Comparison of ENCODE assay signal across 25 mouse cellular contexts in the genomic region with DNA sequence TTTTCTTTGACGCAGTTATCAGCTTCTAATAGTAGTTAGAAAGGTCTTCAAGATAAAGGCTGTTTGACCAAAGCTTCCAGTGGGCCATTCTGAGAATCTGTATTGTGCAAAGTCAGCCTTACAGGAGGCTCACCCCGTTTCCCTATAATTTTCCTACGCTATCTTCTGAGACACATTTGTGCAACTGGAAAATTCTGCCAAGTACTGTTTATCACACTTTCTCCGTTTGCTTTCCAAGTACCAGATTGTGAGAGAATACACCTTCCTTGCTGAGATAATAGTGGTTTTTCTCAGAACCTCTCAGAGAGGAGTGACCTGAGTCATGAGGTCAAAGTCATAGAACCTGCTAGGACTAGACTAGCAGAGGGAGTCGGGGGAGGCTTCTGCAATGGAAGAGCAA. TPM values are rescaled to one million over a fixed set of nuclear protein-coding genes. Genes with fewer than 3 reads are reported as not detected.
DNase-seq lines count a peak whose midpoint lies in the region; ATAC-seq and TF ChIP-seq lines count a peak whose summit lies in the region.
"Had no signal": no experiment of that assay in that cellular context is flagged by ENCODE, and none has a peak within 500 bp of the region (broad histone marks: within the 10 kb centered on the region; RNA-seq: fewer than 3 reads in every experiment).

No protein-coding gene starts in this region.

- TF ChIP-seq CTCF in liver, embryonic 14.5 days (IDR thresholded peaks at IDR 0.05; ENCODE audit: low read depth), result no peak
- no peak for TF ChIP-seq CTCF in gastrocnemius, adult 2 months (IDR thresholded peaks at IDR 0.05)

- 50% methylated on average over 5 of the region's 5 CpGs for whole genome bisulfite sequencing in liver, embryonic 11.5 days
- WGBS in liver, embryonic 14.5 days (ENCODE audit: insufficient replicate concordance), result 22% methylated on average over 5 of the region's 5 CpGs

- H3K27ac ChIP-seq in liver, embryonic 11.5 days (ENCODE audit: low read depth, low read length), result no peak overlapping the region
- no peak overlapping the region for H3K27ac ChIP-seq in liver, embryonic 14.5 days
- no peak overlapping the region for H3K27ac ChIP-seq in gastrocnemius, adult 2 months
- H3K27ac ChIP-seq: embryonic facial prominence, embryonic 15.5 days; heart, embryonic 13.5 days; hindbrain, embryonic 13.5 days; limb, embryonic 13.5 days; lung, embryonic 15.5 days had no signal

- H3K27me3 ChIP-seq in liver, embryonic 11.5 days (replicated peaks; ENCODE audit: control insufficient read depth, insufficient read depth, low read length), result no peaks in the 10 kb centered on the region
- H3K27me3 ChIP-seq in liver, embryonic 14.5 days (ENCODE audit: control insufficient read depth, insufficient read depth, low read length), result no peaks in the 10 kb centered on the region; the same call in 1 of the 2 replicates
- H3K27me3 ChIP-seq: embryonic facial prominence, embryonic 15.5 days; heart, embryonic 13.5 days; hindbrain, embryonic 13.5 days; limb, embryonic 13.5 days; lung, embryonic 15.5 days had no signal

- no peaks in the 10 kb centered on the region for H3K4me1 ChIP-seq in liver, embryonic 11.5 days (replicated peaks; ENCODE audit: control insufficient read depth, insufficient read depth, low read length)
- peaks cover 0 to 8% of the 10 kb centered on the region in 2 experiments; a peak in 2 of 4 replicates for H3K4me1 ChIP-seq in liver, embryonic 14.5 days (replicated peaks; ENCODE audit: control insufficient read depth in 2 of 2, insufficient read depth in 2 of 2, low read length in 1 of 2)
- H3K4me1 ChIP-seq: embryonic facial prominence, embryonic 15.5 days; hindbrain, embryonic 13.5 days; limb, embryonic 13.5 days had no signal

- H3K9ac ChIP-seq in liver, embryonic 11.5 days (ENCODE audit: low read depth, low read length), result no peak overlapping the region
- no peak overlapping the region for H3K9ac ChIP-seq in liver, embryonic 14.5 days (replicated peaks)
- H3K9ac ChIP-seq: embryonic facial prominence, embryonic 15.5 days; heart, embryonic 13.5 days; hindbrain, embryonic 13.5 days; limb, embryonic 13.5 days; lung, embryonic 15.5 days had no signal

- no peak overlapping the region for H3K4me3 ChIP-seq in liver, embryonic 11.5 days (ENCODE audit: low read depth, low read length)
- H3K4me3 ChIP-seq in liver, embryonic 14.5 days (ENCODE audit: insufficient read depth in 1 of 2, low read depth in 2 of 2, low read length in 2 of 2), result no peak overlapping the region
- H3K4me3 ChIP-seq in gastrocnemius, adult 2 months, result no peak overlapping the region
- H3K4me3 ChIP-seq: embryonic facial prominence, embryonic 15.5 days; heart, embryonic 13.5 days; hindbrain, embryonic 13.5 days; limb, embryonic 13.5 days; lung, embryonic 15.5 days had no signal

- peak; percentile 54 for TF ChIP-seq EP300 in liver, embryonic 14.5 days (IDR thresholded peaks at IDR 0.05; ENCODE audit: low read depth)

- intact Hi-C loops in gastrocnemius, adult 2 months (cut with DNase I), result loop anchor here (5.0 kb wide), 1 partner anchor 43 kb away; no protein-coding TSS in a partner anchor

- no peaks in the 10 kb centered on the region for H3K36me3 ChIP-seq in liver, embryonic 11.5 days (ENCODE audit: control insufficient read depth, insufficient read depth, low read length)
- no peaks in the 10 kb centered on the region for H3K36me3 ChIP-seq in liver, embryonic 14.5 days (replicated peaks; ENCODE audit: control insufficient read depth, insufficient read depth, low read depth)
- H3K36me3 ChIP-seq: embryonic facial prominence, embryonic 15.5 days; heart, embryonic 13.5 days; hindbrain, embryonic 13.5 days; limb, embryonic 13.5 days; lung, embryonic 15.5 days had no signal

- no peak overlapping the region for H3K4me2 ChIP-seq in liver, embryonic 11.5 days
- no peak overlapping the region for H3K4me2 ChIP-seq in liver, embryonic 14.5 days (ENCODE audit: low read depth)
- H3K4me2 ChIP-seq: embryonic facial prominence, embryonic 15.5 days; heart, embryonic 13.5 days; hindbrain, embryonic 13.5 days; limb, embryonic 13.5 days; lung, embryonic 15.5 days; midbrain, embryonic 11.5 days had no signal

- H3K9me3 ChIP-seq in liver, embryonic 11.5 days (ENCODE audit: control insufficient read depth, low read length), result no peaks in the 10 kb centered on the region
- H3K9me3 ChIP-seq in liver, embryonic 14.5 days (ENCODE audit: control insufficient read depth, low read length), result no peaks in the 10 kb centered on the region
- H3K9me3 ChIP-seq: embryonic facial prominence, embryonic 15.5 days; heart, embryonic 13.5 days; hindbrain, embryonic 13.5 days; limb, embryonic 13.5 days; lung, embryonic 15.5 days had no signal

- no peak for DNase-seq in liver, embryonic 11.5 days (ENCODE audit: low spot score)
- DNase-seq in liver, result no peak
- DNase-seq in c-Kit-positive CD71-positive TER-119-negative erythroid progenitor cells, embryonic 14.5 days (ENCODE audit: low read depth), result peak; percentile 58
- peak in 2 of 3 experiments; percentile 20 to 42 for DNase-seq in liver, embryonic 14.5 days (ENCODE audit: low read depth in 3 of 3, low spot score in 3 of 3)
- DNase-seq in gastrocnemius, postnatal 10 days, result no peak
- no peak for DNase-seq in layer of hippocampus, postnatal 14 days (ENCODE audit: low spot score in 2 of 2)
- no peak for DNase-seq in gastrocnemius, adult 2 months
- DNase-seq: adrenal gland, postnatal 10 days; B cell, adult 2 months; cerebellum, adult 18-20 months; cerebellum, postnatal 25 days; gastrocnemius, postnatal 36 days; kidney, adult 9 months; kidney, postnatal 25 days; layer of hippocampus, adult 9-11 months; lung, postnatal 4 days; retina, postnatal 1 day; thymus, postnatal 36 days had no signal

- ATAC-seq in liver, embryonic 11.5 days (replicated peaks; ENCODE audit: low FRiP score), result peak; percentile 43; the same call in 1 of the 2 replicates
- peak; percentile 71; the same call in 1 of the 2 replicates for ATAC-seq in liver, embryonic 14.5 days (ENCODE audit: insufficient read depth)
- ATAC-seq: inflammation-experienced regulatory T-cells, adult 6 months had no signal

RNA-seq across cellular contexts. Expression of gene Plcl2, which starts 55.2 kb away (rescaled TPM):
- 3.2 and 3.4 TPM in 2 replicates for polyA plus RNA-seq in liver, embryonic 11.5 days (2014; fragmentation: Nextera tagmentation; extraction: Ambion mirVana)
- polyA plus RNA-seq in liver, embryonic 14.5 days (2012; rRNA removed), result 1.2 and 1.9 TPM in 2 replicates
- polyA plus RNA-seq in liver, embryonic 14.5 days (2014; fragmentation: Nextera tagmentation; extraction: Ambion mirVana), result 1.2 and 1.5 TPM in 2 replicates
- total RNA-seq in gastrocnemius, postnatal 10 days (2021), result 10 to 100 TPM; 37.7 to 38.2 TPM
- total RNA-seq in layer of hippocampus, postnatal 14 days (2021), result 10 to 100 TPM; 51.0 to 57.3 TPM
- 10 to 100 TPM; 31.0 to 37.2 TPM for total RNA-seq in gastrocnemius, adult 2 months (2021)

Comparison
In these comparisons a context has a peak if more than half of its experiments do, and no peak if none do; other contexts are left out.
1. DNase-seq: peak in c-Kit-positive CD71-positive TER-119-negative erythroid progenitor cells, embryonic 14.5 days (single experiment) and liver, embryonic 14.5 days (2 of 3); none in liver, embryonic 11.5 days (single experiment), liver (single experiment), gastrocnemius, postnatal 10 days (single experiment), layer of hippocampus, postnatal 14 days (0 of 2) and gastrocnemius, adult 2 months (single experiment).